Mouse (Mus musculus) heart, adult 2 months (tissue): ENCODE measurements around the gene Pde8b.
A peak's percentile ranks its signal among the peaks of the same experiment; 100 is the strongest.

Experiments used
- CTCF ChIP-seq: fragments of 200-600 bp; IDR thresholded peaks from 2 replicates; pipeline ENCODE4 v1.8.1; 2022; ENCODE audit warnings: antibody characterized with exemption, mild to moderate bottlenecking, moderate library complexity
- POLR2A ChIP-seq: fragments of 200-500 bp; IDR thresholded peaks from 2 replicates; pipeline ENCODE4 v1.6.1; 2011; ENCODE audit warnings: mild to moderate bottlenecking, low read depth, low read length, control low read depth; ENCODE audit not compliant: insufficient read depth

GRCm38 (mm10) chr13:95017916-95018315, 232.2 kb downstream of the Pde8b start:
- TF ChIP-seq CTCF (peak; percentile 68), POLR2A (no peak)
